Mouse (Mus musculus) MEL (cell line): Measurements from ENCODE around the gene Nmb. TPM values are rescaled to one million over a fixed set of nuclear protein-coding genes. Genes with fewer than 3 reads are reported as not detected.
"Not testable (repeated sequence)": the region's sequence is repeated elsewhere in the genome, so short reads cannot be mapped to it uniquely, and the experiment has no call there.

ENCODE experiments used
- DNase-seq: peaks from one replicate; pipeline ENCODE4 v3.0.0; 2011; ENCODE audit warnings: low read depth, low spot score
- H3K27ac ChIP-seq: 2 replicates; pipeline ENCODE4 v1.5.1; 2012; ENCODE audit warnings: low read depth, mild to moderate bottlenecking, control low read depth, low read length, moderate library complexity; ENCODE audit not compliant: control insufficient read depth
- H3K27me3 ChIP-seq, 2 experiments: fragments of 150-350 bp in 1 of 2; sonication (generic) in 1 of 2; 2 replicates each; pipeline ENCODE4 v1.6.1; 2012; ENCODE audit warnings: low read length in 2 of 2, mild to moderate bottlenecking in 2 of 2, improper control_type of control experiment in 1 of 2, moderate library complexity in 1 of 2; ENCODE audit not compliant: insufficient read depth in 2 of 2, control insufficient read depth in 1 of 2
- H3K36me3 ChIP-seq, 2 experiments: 2 replicates each; pipeline ENCODE4 v1.6.1; 2012 to 2014; ENCODE audit warnings: low read length in 2 of 2, improper control_type of control experiment in 1 of 2, inconsistent platforms in 1 of 2, mild to moderate bottlenecking in 1 of 2; ENCODE audit not compliant: insufficient read depth in 2 of 2, control insufficient read depth in 1 of 2
- H3K4me1 ChIP-seq, 2 experiments: fragments of 150-350 bp in 1 of 2; sonication (generic) in 1 of 2; 2 replicates each; pipeline ENCODE4 v1.6.1; 2012; ENCODE audit warnings: low read length in 2 of 2, improper control_type of control experiment in 1 of 2, mild to moderate bottlenecking in 1 of 2; ENCODE audit not compliant: insufficient read depth in 2 of 2, control insufficient read depth in 1 of 2
- H3K4me3 ChIP-seq, 2 experiments: fragments of 150-350 bp in 1 of 2; sonication (generic) in 1 of 2; 2 replicates each; pipeline ENCODE4 v1.5.1; 2012; ENCODE audit warnings: low read depth in 2 of 2, low read length in 2 of 2, mild to moderate bottlenecking in 2 of 2, moderate library complexity in 2 of 2, control low read depth in 1 of 2, improper control_type of control experiment in 1 of 2; ENCODE audit not compliant: control insufficient read depth in 1 of 2, insufficient read depth in 1 of 2
- H3K79me2 ChIP-seq: 2 replicates; pipeline ENCODE4 v1.6.1; 2012; ENCODE audit warnings: mild to moderate bottlenecking, low read length, moderate library complexity; ENCODE audit not compliant: control insufficient read depth, poor library complexity, insufficient read depth
- H3K9ac ChIP-seq: 2 replicates; pipeline ENCODE4 v1.6.1; 2012; ENCODE audit warnings: low read depth, mild to moderate bottlenecking, control low read depth, low read length, moderate library complexity; ENCODE audit not compliant: control insufficient read depth, poor library complexity, severe bottlenecking
- H3K9me3 ChIP-seq: fragments of 150-350 bp; sonication (generic); replicated peaks from 2 replicates; pipeline ENCODE4 v1.6.1; 2012; ENCODE audit warnings: mild to moderate bottlenecking, low read length, improper control_type of control experiment, moderate library complexity; ENCODE audit not compliant: insufficient read depth
- BHLHE40 ChIP-seq: IDR thresholded peaks from 2 replicates; pipeline ENCODE4 v1.6.1; 2012; ENCODE audit warnings: low read depth, mild to moderate bottlenecking, inconsistent platforms, low read length, improper control_type of control experiment, borderline replicate concordance
- CHD1 ChIP-seq: IDR thresholded peaks from 2 replicates; pipeline ENCODE4 v1.6.1; 2012; ENCODE audit warnings: low read depth, mild to moderate bottlenecking, inconsistent platforms, low read length, improper control_type of control experiment
- CTCF ChIP-seq, 3 experiments: IDR thresholded peaks in 2 of 3; conservative IDR thresholded peaks in 1 of 3; 2 replicates each; pipeline ENCODE4 v1.5.1; 2011 to 2012; ENCODE audit warnings: low read length in 3 of 3, low read depth in 2 of 3, mild to moderate bottlenecking in 2 of 3, improper control_type of control experiment in 1 of 3, inconsistent platforms in 1 of 3, mixed read lengths in 1 of 3, moderate library complexity in 1 of 3; ENCODE audit not compliant: control insufficient read depth in 1 of 3, insufficient read depth in 1 of 3, poor library complexity in 1 of 3, severe bottlenecking in 1 of 3
- EP300 ChIP-seq, 2 experiments: IDR thresholded peaks; 2 replicates each; pipeline ENCODE4 v1.6.1; 2011; ENCODE audit warnings: improper control_type of control experiment in 2 of 2, low read length in 2 of 2, low read depth in 1 of 2, mild to moderate bottlenecking in 1 of 2
- ETS1 ChIP-seq: IDR thresholded peaks from 2 replicates; pipeline ENCODE4 v1.6.1; 2012; ENCODE audit warnings: low read depth, mild to moderate bottlenecking, inconsistent platforms, low read length, improper control_type of control experiment, moderate library complexity
- GABPA ChIP-seq: IDR thresholded peaks from 2 replicates; pipeline ENCODE4 v1.6.1; 2012; ENCODE audit warnings: low read depth, mild to moderate bottlenecking, inconsistent platforms, low read length, improper control_type of control experiment, moderate library complexity
- GATA1 ChIP-seq: IDR thresholded peaks from 2 replicates; pipeline ENCODE4 v1.6.1; 2011; ENCODE audit warnings: low read depth, low read length, improper control_type of control experiment
- HCFC1 ChIP-seq: IDR thresholded peaks from 2 replicates; pipeline ENCODE4 v1.6.1; 2012; ENCODE audit warnings: low read depth, mild to moderate bottlenecking, inconsistent platforms, low read length, improper control_type of control experiment, moderate library complexity
- KAT2A ChIP-seq: conservative IDR thresholded peaks from 2 replicates; pipeline ENCODE4 v1.6.1; 2012; ENCODE audit warnings: low read depth, low read length, improper control_type of control experiment, inconsistent platforms
- MAX ChIP-seq: IDR thresholded peaks from 2 replicates; pipeline ENCODE4 v1.6.1; 2011; ENCODE audit warnings: low read length, improper control_type of control experiment
- MYB ChIP-seq: IDR thresholded peaks from 2 replicates; pipeline ENCODE4 v1.6.1; 2011; ENCODE audit warnings: mild to moderate bottlenecking, low read depth, low read length, improper control_type of control experiment
- TCF12 ChIP-seq: IDR thresholded peaks from 2 replicates; pipeline ENCODE4 v1.6.1; 2014; ENCODE audit warnings: low read depth, mild to moderate bottlenecking, inconsistent platforms, low read length, improper control_type of control experiment, moderate library complexity
- UBTF ChIP-seq: IDR thresholded peaks from 2 replicates; pipeline ENCODE4 v1.6.1; 2012; ENCODE audit warnings: low read depth, mild to moderate bottlenecking, inconsistent platforms, low read length, improper control_type of control experiment, moderate library complexity, borderline replicate concordance; ENCODE audit not compliant: insufficient read depth
- ZMIZ1 ChIP-seq: IDR thresholded peaks from 2 replicates; pipeline ENCODE4 v1.6.1; 2012; ENCODE audit warnings: low read depth, mild to moderate bottlenecking, inconsistent platforms, low read length, improper control_type of control experiment, moderate library complexity
- polyA plus RNA-seq, 2 experiments: library from polyadenylated mRNA; stranded (reverse) in 1 of 2; unstranded in 1 of 2; fragments of >175 nt in 1 of 2; fragments of >200 nt in 1 of 2; gene quantifications; 2 replicates each; pipeline versions ENCODE4 v1.2.1 to v1.2.4; 2012; ENCODE audit warnings: low replicate concordance in 2 of 2, low read depth in 1 of 2; ENCODE audit not compliant: insufficient read length in 2 of 2, insufficient read depth in 1 of 2, missing spikeins in 1 of 2
- total RNA-seq: library from RNA; depleted of rRNA; stranded (reverse); fragments of 300-350 nt; gene quantifications from 2 replicates; pipeline ENCODE4 v1.2.3, GENCODE M21; 2012

Gene Nmb
- total and polyA plus RNA-seq, 3 experiments, result 4.4 to 4.6 TPM; not detected in 1

DNA sequence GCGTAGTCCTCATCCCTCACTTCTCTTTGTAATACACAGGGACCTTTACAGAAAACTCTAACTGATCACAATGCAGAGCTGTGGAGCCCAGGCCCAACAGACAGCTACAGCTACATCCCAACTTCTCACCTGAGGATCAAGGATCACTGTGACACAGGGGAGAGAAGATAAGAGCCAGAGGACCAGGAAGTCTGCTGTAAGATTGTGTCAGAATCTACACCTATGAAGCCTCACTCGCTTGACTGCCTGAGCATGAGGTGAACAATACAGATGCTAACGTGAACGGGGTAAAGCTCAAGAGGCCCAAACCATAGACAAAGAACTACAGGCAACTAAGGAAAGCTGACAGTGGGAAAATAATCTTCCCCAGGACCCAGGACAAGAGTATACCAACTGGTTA, 34.9 kb upstream of the Nmb start:
- Histone ChIP-seq H3K4me1 (peaks cover 0 to 2% of the 10 kb centered on the region in 2 experiments; a peak in 1 of 4 replicates), H3K79me2 (peaks cover 42% of the 10 kb centered on the region), H3K9ac (no peak overlapping the region), H3K36me3 (peaks cover 0 to 8% of the 10 kb centered on the region in 2 experiments; a peak in 3 of 4 replicates), H3K27ac (no peak overlapping the region), H3K9me3 (no peaks in the 10 kb centered on the region), H3K4me3 (no peak overlapping the region), H3K27me3 (no peaks in the 10 kb centered on the region)
- DNase-seq, result no peak
- no peak for TF ChIP-seq UBTF
- TF ChIP-seq TCF12, result no peak
- no peak for TF ChIP-seq GATA1
- TF ChIP-seq ETS1, result no peak
- no peak for TF ChIP-seq EP300 (IDR thresholded peaks at IDR 0.05; ENCODE audit: low read depth in 1 of 2, low read length in 2 of 2)

DNA sequence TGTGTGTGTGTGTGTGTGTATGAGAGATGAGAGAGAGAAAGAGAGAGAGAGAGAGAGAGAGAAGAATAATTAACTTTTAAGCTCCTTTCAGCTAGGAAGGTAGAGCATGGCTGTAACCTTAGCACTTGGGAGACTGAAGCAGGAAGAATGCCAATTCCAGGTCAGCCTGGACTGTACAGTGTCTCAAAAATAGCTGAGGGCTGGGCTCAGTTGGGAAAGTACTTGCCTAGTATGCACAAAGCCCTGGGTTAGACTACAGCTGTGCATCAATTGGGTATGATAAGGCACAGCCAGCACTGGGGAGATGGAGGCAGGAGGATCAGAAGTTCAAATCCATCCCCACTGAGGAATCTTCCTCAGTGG, 32.4 kb upstream of the Nmb start:
- not testable (repeated sequence) for H3K4me1 ChIP-seq, H3K4me3 ChIP-seq, H3K9ac ChIP-seq, H3K27me3 ChIP-seq, DNase-seq, H3K36me3 ChIP-seq, H3K9me3 ChIP-seq, H3K27ac ChIP-seq
- peaks cover 29% of the 10 kb centered on the region for H3K79me2 ChIP-seq

DNA sequence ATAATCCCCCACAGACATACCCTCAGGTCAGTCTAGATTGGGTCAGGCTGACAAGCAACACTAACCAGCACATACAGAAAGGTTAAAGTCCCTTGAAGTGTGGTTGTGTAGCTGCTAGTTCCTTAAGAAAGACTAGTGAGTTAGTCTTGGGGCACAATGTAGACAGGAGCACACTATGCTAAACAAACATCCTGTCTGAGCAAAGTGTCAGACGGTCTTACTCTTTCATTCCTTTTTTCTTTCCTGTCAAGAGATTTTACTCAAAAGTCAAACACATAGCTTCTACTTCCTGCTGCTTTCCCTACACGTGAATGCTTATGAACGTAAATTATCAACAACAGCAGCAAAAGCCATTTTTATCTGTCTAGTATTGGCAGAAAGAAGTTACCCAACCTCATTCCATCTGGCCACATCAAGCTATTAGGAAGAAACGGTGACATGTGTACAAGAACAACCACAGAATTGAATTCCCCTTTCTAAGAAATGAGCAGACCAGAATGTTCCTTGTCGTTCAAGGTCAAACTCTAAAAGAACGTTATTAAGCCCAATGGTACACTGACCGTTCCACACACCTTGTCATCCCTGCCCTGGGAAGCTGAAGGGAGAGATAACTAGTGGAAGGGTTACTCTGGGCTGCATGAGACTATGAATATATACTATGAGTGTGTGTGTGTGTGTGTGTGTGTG, 31.9 kb upstream of the Nmb start:
- not testable (repeated sequence) for H3K4me3 ChIP-seq, DNase-seq, H3K27me3 ChIP-seq, H3K9ac ChIP-seq, H3K27ac ChIP-seq, H3K9me3 ChIP-seq, H3K4me1 ChIP-seq
- H3K36me3 ChIP-seq, result peaks cover 7 to 12% of the 10 kb centered on the region in 2 experiments
- H3K79me2 ChIP-seq, result peaks cover 26% of the 10 kb centered on the region

DNA sequence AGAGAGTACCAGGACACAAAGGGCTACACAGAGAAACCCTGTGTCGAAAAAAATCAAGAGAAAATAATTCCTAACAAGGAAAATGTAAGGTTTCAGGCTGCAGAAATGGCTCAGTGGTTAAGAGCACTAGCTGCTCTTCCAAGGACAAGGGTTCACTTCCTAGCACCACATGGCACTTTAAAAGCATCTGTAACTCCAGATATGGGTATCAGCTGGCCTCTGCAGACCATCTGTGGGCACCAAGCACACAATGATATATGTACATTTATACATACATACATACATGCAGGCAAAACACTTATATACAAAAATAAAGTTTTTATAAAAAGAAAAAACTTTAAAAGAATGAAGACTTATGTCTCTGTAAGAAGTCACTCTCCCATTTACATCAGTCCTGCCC, 31.0 kb upstream of the Nmb start:
- Histone ChIP-seq H3K9me3 (no peaks in the 10 kb centered on the region), H3K27me3 (no peaks in the 10 kb centered on the region), H3K36me3 (peaks cover 7 to 16% of the 10 kb centered on the region in 2 experiments), H3K4me1 (peaks cover 0 to 6% of the 10 kb centered on the region in 2 experiments; a peak in 1 of 4 replicates), H3K9ac (no peak overlapping the region), H3K4me3 (no peak overlapping the region), H3K79me2 (peaks cover 19% of the 10 kb centered on the region), H3K27ac (no peak overlapping the region)
- TF ChIP-seq ZMIZ1 (no peak), UBTF (no peak), HCFC1 (no peak), KAT2A (no peak), MYB (no peak), CTCF (IDR thresholded peaks at IDR 0.05 in 2 of 3, conservative IDR thresholded peaks at IDR 0.05 in 1 of 3; ENCODE audit: control insufficient read depth in 1 of 3, insufficient read depth in 1 of 3, low read depth in 2 of 3, low read length in 3 of 3, poor library complexity in 1 of 3, severe bottlenecking in 1 of 3) (no peak), BHLHE40 (no peak), GABPA (no peak), ETS1 (no peak), MAX (no peak), CHD1 (no peak)
- DNase-seq, result no peak
